Mouse (Mus musculus): Measurements from ENCODE around the gene Plxdc1. TPM values are rescaled to one million over a fixed set of nuclear protein-coding genes. Genes with fewer than 3 reads are reported as not detected.

The Plxdc1 gene
- polyA plus RNA-seq, 1 experiment from 2014 or later: 0.20 TPM

DNA sequence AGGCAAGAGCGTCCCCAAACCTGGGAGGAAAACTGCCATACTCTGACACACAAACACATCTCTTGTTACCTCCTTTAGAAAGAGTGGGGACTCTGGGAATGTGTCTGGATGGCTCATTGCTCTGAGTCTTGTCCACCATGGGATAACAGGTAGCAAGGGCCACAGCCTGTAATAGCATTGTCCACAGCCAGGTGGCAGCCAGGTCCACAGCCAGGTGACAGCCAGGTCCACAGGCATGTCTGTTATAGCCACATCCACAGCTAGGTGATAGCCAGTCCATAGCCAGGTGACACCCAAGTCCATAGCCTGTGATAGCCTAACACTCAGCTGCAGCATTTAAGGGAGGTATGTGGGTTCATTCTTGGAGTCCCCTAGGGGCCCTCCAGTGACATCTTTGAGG is 25.3 kb downstream of the Plxdc1 start:
- Histone ChIP-seq H3K4me1 (replicated peaks; ENCODE audit: control insufficient read depth, insufficient read depth, low read length) (no peaks in the 10 kb centered on the region), H3K36me3 (ENCODE audit: control insufficient read depth, insufficient read depth, low read length) (no peaks in the 10 kb centered on the region), H3K4me2 (ENCODE audit: low read depth, low read length, severe bottlenecking) (no peak overlapping the region), H3K4me3 (ENCODE audit: low read depth, low read length) (no peak overlapping the region), H3K9ac (ENCODE audit: low read length) (no peak overlapping the region), H3K27me3 (ENCODE audit: control insufficient read depth, insufficient read depth, low read length) (no peaks in the 10 kb centered on the region), H3K9me3 (ENCODE audit: control insufficient read depth, low read length) (no peaks in the 10 kb centered on the region), H3K27ac (ENCODE audit: low read depth, low read length) (no peak overlapping the region)
- WGBS: 81% methylated on average over 1 of the region's 1 CpGs
- DNase-seq (ENCODE audit: low spot score) (no peak), ATAC-seq (replicated peaks; ENCODE audit: low FRiP score) (no peak)

DNA sequence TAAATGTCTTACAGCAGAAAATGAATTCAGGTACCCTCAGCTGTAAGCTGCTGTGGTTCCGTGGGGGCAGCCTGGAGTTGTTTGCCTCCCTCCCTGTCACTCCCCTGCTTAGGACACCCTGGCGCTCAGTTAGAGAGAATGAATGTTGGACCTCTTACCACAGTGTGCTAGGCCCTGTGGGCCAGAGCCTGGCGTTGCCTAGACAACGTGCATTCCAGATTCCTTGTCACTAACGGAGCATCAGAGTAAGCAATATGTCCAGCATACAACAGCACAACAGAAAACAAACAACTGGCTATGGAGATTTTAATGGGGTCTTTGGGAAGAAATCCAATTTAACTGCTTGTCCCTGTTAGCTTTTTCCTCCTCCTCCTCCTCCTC is 27.0 kb downstream of the Plxdc1 start:
- no peaks in the 10 kb centered on the region for H3K36me3 ChIP-seq (ENCODE audit: control insufficient read depth, insufficient read depth, low read length)
- H3K27ac ChIP-seq (ENCODE audit: low read depth, low read length): no peak overlapping the region
- DNase-seq (ENCODE audit: low spot score) (no peak), ATAC-seq (replicated peaks; ENCODE audit: low FRiP score) (no peak)
- no peak overlapping the region for H3K9ac ChIP-seq (ENCODE audit: low read length)
- H3K4me1 ChIP-seq (replicated peaks; ENCODE audit: control insufficient read depth, insufficient read depth, low read length): no peaks in the 10 kb centered on the region
- no peak overlapping the region for H3K4me3 ChIP-seq (ENCODE audit: low read depth, low read length)
- WGBS: 50% methylated on average over 5 of the region's 5 CpGs
- H3K4me2 ChIP-seq (ENCODE audit: low read depth, low read length, severe bottlenecking): no peak overlapping the region
- H3K9me3 ChIP-seq (ENCODE audit: control insufficient read depth, low read length): no peaks in the 10 kb centered on the region
- no peaks in the 10 kb centered on the region for H3K27me3 ChIP-seq (ENCODE audit: control insufficient read depth, insufficient read depth, low read length)

DNA sequence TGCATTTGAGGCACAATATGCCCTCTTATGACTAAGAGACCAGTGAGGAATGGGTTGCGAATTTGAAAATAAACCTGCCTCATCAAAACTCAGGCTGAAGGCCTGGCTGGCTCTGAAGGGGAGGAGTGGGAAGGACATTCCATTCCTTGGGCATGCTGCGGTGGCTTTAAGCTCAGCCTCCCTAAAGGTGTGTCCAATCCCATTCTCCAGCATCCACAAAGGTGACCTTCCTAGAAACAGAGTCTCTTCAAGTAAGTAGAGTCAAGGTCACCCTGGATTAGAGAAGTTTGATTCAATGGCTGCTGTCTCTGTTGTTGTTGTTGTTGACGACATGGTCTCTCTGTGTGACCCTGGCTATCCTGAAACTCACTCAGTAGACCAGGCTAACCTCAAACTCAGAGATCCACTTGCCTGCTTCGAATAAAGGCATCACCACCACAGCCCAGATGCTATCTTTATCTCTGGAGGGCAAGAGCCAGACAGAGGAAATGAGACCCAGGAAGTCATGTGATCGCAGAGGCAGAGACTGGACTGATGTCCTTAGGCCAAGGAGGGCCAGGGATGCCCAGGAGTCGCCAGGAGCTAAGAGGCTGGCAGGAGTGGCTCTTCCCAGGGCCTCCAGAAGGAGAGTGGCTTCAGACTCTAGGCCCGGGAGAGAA is 27.5 kb downstream of the Plxdc1 start:
- H3K4me2 ChIP-seq (ENCODE audit: low read depth, low read length, severe bottlenecking): no peak overlapping the region
- no peak overlapping the region for H3K9ac ChIP-seq (ENCODE audit: low read length)
- H3K9me3 ChIP-seq (ENCODE audit: control insufficient read depth, low read length): no peaks in the 10 kb centered on the region
- DNase-seq (ENCODE audit: low spot score) (no peak), ATAC-seq (replicated peaks; ENCODE audit: low FRiP score) (no peak)
- H3K36me3 ChIP-seq (ENCODE audit: control insufficient read depth, insufficient read depth, low read length): no peaks in the 10 kb centered on the region
- H3K4me1 ChIP-seq (replicated peaks; ENCODE audit: control insufficient read depth, insufficient read depth, low read length): no peaks in the 10 kb centered on the region
- H3K4me3 ChIP-seq (ENCODE audit: low read depth, low read length): no peak overlapping the region
- WGBS: 87% methylated on average over 7 of the region's 7 CpGs
- H3K27ac ChIP-seq (ENCODE audit: low read depth, low read length): no peak overlapping the region
- no peaks in the 10 kb centered on the region for H3K27me3 ChIP-seq (ENCODE audit: control insufficient read depth, insufficient read depth, low read length)

DNA sequence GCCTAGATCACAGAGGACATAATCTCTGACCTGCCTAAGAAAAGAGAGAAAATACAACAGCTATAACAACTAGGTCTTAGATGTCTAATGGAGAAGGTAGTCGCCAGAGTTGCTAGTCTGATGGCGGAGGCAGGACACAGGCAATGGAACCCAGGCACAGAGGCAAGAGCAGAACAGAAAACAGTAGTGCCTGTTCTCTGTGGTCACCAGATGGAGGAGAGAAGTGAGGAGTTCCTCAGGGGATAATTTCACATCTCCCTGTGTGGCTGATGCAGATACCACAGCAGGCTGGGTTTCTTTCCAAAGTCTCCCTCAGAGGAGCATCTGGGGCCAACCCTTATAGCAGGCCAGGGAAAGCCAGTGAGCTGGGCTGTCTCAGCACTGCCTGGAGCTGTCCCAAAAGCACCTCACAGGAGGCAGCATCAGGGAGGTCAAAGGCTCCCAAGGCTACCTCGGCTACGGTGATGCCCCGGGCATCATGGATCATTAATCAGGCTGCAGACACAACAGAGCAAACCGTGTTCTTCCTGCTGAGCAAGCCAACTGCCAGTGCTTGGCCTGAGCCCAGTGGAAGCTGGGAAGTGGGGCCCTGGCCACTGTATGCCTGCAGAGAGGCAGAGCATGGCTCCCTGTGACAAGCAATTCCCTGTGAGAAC is 29.2 kb downstream of the Plxdc1 start:
- Histone ChIP-seq H3K4me1 (replicated peaks; ENCODE audit: control insufficient read depth, insufficient read depth, low read length) (no peaks in the 10 kb centered on the region), H3K4me3 (ENCODE audit: low read depth, low read length) (no peak overlapping the region), H3K27ac (ENCODE audit: low read depth, low read length) (no peak overlapping the region), H3K27me3 (ENCODE audit: control insufficient read depth, insufficient read depth, low read length) (no peaks in the 10 kb centered on the region), H3K9ac (ENCODE audit: low read length) (no peak overlapping the region), H3K4me2 (ENCODE audit: low read depth, low read length, severe bottlenecking) (no peak overlapping the region), H3K9me3 (ENCODE audit: control insufficient read depth, low read length) (no peaks in the 10 kb centered on the region), H3K36me3 (ENCODE audit: control insufficient read depth, insufficient read depth, low read length) (no peaks in the 10 kb centered on the region)
- DNase-seq (ENCODE audit: low spot score) (no peak), ATAC-seq (replicated peaks; ENCODE audit: low FRiP score) (no peak)
- WGBS: 75% methylated on average over 6 of the region's 6 CpGs

DNA sequence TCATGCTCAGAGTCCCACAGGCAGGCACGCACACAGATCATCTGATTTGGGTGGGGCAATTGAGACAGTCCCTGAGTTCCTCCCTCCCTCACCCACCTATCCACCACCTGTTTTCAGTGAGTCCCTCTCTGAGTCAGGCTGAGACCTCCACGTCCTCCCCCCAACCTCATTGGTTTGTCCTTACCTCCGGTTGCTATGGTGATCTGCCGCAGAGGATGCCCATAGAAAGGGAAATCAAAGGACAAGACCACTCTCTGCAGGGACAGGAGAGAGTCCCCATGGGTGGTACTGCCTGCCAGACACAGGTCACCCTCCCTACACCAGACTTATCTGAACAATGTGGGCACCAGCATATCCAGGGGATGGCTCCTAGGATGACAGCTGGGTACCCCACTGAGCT is 30.3 kb downstream of the Plxdc1 start:
- H3K27ac ChIP-seq (ENCODE audit: low read depth, low read length): no peak overlapping the region
- H3K27me3 ChIP-seq (ENCODE audit: control insufficient read depth, insufficient read depth, low read length): no peaks in the 10 kb centered on the region
- H3K4me1 ChIP-seq (replicated peaks; ENCODE audit: control insufficient read depth, insufficient read depth, low read length): no peaks in the 10 kb centered on the region
- H3K36me3 ChIP-seq (ENCODE audit: control insufficient read depth, insufficient read depth, low read length): no peaks in the 10 kb centered on the region
- WGBS: 49% methylated on average over 4 of the region's 4 CpGs
- no peak overlapping the region for H3K9ac ChIP-seq (ENCODE audit: low read length)
- H3K4me2 ChIP-seq (ENCODE audit: low read depth, low read length, severe bottlenecking): no peak overlapping the region
- no peak overlapping the region for H3K4me3 ChIP-seq (ENCODE audit: low read depth, low read length)
- DNase-seq (ENCODE audit: low spot score): no peak
- H3K9me3 ChIP-seq (ENCODE audit: control insufficient read depth, low read length): no peaks in the 10 kb centered on the region
- no peak for ATAC-seq (replicated peaks; ENCODE audit: low FRiP score)

DNA sequence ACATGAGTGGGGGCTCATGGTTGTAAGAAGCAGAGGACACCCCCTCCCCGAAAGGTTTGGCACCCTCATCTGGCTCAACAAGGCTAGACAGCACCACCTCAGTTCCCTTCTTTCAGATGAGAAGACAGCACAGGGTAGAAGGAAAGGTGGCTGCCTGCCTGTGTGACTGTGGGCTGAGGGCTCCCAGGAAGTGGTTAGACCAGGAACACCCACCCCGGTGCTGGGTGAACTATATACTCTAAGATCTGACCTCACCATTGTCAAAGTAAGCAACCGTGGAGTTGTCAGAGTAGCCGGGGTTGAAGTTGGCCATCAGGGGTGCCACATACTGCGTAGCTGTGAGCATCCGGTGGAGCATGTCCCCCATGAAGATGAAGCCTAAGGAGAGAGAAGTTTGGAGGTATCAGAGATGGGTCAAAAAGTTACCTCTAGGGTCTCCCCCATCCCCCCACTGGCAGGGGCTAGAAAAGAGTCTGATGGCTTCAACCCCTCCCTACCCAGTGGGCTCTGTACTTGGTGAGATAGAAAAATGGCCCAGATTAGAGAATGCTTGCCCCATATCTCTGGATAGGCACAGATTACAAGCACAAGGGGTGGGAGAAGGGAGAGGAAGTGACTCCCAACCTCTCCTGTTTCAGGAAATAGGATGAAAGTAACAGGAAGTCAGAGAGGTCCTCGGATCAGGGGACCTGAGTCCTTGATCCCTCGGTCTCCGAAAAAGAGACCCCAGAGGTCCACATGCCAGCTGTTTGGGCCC is 30.9 kb downstream of the Plxdc1 start:
- DNase-seq (ENCODE audit: low spot score) (no peak), ATAC-seq (replicated peaks; ENCODE audit: low FRiP score) (no peak)
- WGBS: 87% methylated on average over 9 of the region's 9 CpGs
- H3K4me1 ChIP-seq (replicated peaks; ENCODE audit: control insufficient read depth, insufficient read depth, low read length): peaks cover 3% of the 10 kb centered on the region; the same call in 1 of the 2 replicates
- H3K27me3 ChIP-seq (ENCODE audit: control insufficient read depth, insufficient read depth, low read length): no peaks in the 10 kb centered on the region
- H3K9me3 ChIP-seq (ENCODE audit: control insufficient read depth, low read length): no peaks in the 10 kb centered on the region
- no peaks in the 10 kb centered on the region for H3K36me3 ChIP-seq (ENCODE audit: control insufficient read depth, insufficient read depth, low read length)
- no peak overlapping the region for H3K4me2 ChIP-seq (ENCODE audit: low read depth, low read length, severe bottlenecking)
- no peak overlapping the region for H3K27ac ChIP-seq (ENCODE audit: low read depth, low read length)
- no peak overlapping the region for H3K4me3 ChIP-seq (ENCODE audit: low read depth, low read length)
- no peak overlapping the region for H3K9ac ChIP-seq (ENCODE audit: low read length)

DNA sequence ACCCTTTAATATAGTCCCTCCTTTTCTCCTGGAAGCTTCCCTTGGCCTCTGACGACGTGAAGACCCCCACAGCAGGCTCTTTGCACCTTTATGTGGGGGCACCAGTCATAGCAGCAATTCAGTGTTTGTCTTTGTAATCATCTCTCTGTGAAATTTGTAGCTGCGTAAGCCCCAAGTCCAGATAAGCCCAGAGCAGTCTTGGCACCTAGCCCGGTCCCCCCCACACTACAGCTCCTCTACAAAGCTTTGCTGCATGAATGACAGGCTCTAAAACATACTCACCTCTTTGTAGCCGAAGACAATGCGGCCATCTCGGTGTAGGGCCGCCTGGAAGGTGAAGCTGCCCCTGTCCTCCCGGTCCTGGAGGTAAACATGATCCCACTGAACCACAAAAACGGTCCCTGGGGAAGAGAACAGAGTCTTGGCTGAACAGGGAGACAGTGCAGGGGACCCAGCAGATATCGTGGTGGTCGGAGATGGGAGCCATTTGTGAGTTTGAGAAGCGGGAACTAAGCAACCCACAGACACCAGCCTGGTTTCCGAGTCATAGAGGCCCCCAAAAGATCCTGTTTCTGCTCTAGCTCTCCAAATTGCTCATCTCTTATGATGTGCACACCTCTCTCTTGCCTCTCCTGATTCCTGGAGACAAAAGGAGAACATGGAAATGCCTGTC is 31.6 kb downstream of the Plxdc1 start:
- H3K36me3 ChIP-seq (ENCODE audit: control insufficient read depth, insufficient read depth, low read length): no peaks in the 10 kb centered on the region
- no peak overlapping the region for H3K4me3 ChIP-seq (ENCODE audit: low read depth, low read length)
- DNase-seq (ENCODE audit: low spot score) (no peak), ATAC-seq (replicated peaks; ENCODE audit: low FRiP score) (no peak)
- no peak overlapping the region for H3K9ac ChIP-seq (ENCODE audit: low read length)
- H3K9me3 ChIP-seq (ENCODE audit: control insufficient read depth, low read length): no peaks in the 10 kb centered on the region
- no peak overlapping the region for H3K4me2 ChIP-seq (ENCODE audit: low read depth, low read length, severe bottlenecking)
- no peak overlapping the region for H3K27ac ChIP-seq (ENCODE audit: low read depth, low read length)
- 80% methylated on average over 14 of the region's 14 CpGs for WGBS
- H3K4me1 ChIP-seq (replicated peaks; ENCODE audit: control insufficient read depth, insufficient read depth, low read length): peaks cover 10% of the 10 kb centered on the region
- H3K27me3 ChIP-seq (ENCODE audit: control insufficient read depth, insufficient read depth, low read length): no peaks in the 10 kb centered on the region

DNA sequence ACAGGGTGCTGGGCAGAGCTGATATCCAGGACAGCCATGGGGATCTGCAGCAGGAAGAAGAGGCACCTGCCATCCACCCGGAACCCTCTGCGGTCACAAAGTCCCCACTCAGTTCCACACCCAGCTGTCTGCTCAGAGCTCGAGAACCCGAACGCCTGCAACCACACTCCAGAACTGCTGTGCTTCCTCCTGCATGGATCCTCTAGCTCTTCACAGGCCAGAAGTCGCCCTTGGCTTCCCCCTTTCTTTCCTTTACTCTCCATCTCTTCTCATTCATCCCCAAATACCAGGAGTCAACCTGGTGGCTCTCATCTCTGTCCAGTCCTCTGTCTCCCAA is 32.3 kb downstream of the Plxdc1 start:
- Histone ChIP-seq H3K4me1 (replicated peaks; ENCODE audit: control insufficient read depth, insufficient read depth, low read length) (peaks cover 11% of the 10 kb centered on the region), H3K4me3 (ENCODE audit: low read depth, low read length) (no peak overlapping the region), H3K36me3 (ENCODE audit: control insufficient read depth, insufficient read depth, low read length) (no peaks in the 10 kb centered on the region), H3K27ac (ENCODE audit: low read depth, low read length) (no peak overlapping the region), H3K9me3 (ENCODE audit: control insufficient read depth, low read length) (no peaks in the 10 kb centered on the region), H3K27me3 (ENCODE audit: control insufficient read depth, insufficient read depth, low read length) (no peaks in the 10 kb centered on the region), H3K9ac (ENCODE audit: low read length) (no peak overlapping the region), H3K4me2 (ENCODE audit: low read depth, low read length, severe bottlenecking) (no peak overlapping the region)
- 92% methylated on average over 6 of the region's 6 CpGs for WGBS
- no peak for ATAC-seq (replicated peaks; ENCODE audit: low FRiP score)
- DNase-seq (ENCODE audit: low spot score): no peak

Data from forebrain, embryonic 11.5 days (tissue).